Mouse (Mus musculus): ENCODE results near the gene Kifc3.

Kifc3 gene

DNA sequence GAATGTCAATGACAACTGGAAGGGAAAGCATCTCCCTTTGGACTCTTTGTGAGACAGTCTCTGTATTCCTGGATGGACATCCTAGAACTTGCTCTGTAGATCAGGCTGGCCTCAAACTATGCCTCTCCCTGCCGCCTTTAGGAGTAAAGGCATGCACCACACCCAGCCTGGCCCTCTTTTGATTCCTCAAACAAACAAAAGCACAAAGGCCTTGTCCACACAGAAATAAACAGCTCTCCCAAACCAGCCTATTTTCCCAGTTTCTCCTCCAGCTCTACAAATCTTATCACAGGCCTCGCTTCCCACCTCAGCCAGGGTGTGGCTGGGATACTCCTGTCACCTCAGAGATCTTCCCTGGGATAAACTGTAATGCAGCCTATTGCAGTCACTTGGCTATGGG lies 68.4 kb downstream of the Kifc3 start:
- no peak for DNase-seq (ENCODE audit: low read depth)

DNA sequence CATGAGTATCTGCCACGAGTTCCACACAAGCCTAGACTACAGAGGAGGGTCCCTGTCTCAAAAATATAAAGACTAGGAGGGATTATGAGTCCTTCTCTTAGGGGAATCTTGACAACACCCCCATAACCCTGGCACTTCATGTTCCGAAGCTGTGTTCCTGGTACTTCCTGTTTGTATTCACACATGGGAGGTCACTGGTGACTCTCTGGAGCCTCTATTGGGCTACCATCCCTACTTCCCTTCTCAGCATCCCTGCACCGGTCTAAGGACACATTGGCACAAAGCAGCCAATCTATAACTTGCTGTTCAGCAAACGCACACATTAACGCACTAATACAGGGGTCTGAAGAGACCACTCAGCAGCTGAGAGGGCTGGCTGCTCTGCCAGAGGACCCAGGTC lies 70.6 kb downstream of the Kifc3 start:
- DNase-seq (ENCODE audit: low read depth) = no peak

DNA sequence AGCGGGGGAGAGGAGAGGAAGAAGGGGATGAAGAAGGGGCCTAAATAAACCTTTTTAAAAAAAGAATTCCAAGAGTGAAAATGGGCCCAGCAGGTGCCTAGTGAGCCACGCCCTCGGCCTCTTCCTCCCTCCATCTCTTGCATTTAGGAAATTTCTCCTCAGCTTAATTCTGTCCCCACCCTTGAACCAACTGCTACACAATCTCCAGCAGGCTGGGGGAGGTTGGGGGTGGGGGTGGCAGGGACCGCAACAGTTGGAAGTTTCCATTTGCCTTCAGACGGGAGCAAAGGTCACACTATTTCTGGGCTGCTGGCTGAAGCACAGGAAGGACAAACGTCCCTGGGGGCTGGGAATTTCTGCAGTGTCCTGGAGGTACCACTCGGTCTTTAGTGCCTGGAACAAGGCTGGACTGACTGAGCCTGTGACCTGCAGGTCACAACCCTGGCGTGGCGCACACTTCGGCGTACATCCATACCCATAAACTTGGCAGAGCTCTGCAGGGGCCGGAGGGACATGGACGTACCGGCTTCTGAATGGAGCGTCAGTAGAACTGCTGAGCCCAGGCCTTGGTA lies 71.6 kb downstream of the Kifc3 start:
- DNase-seq (ENCODE audit: low read depth) = no peak

DNA sequence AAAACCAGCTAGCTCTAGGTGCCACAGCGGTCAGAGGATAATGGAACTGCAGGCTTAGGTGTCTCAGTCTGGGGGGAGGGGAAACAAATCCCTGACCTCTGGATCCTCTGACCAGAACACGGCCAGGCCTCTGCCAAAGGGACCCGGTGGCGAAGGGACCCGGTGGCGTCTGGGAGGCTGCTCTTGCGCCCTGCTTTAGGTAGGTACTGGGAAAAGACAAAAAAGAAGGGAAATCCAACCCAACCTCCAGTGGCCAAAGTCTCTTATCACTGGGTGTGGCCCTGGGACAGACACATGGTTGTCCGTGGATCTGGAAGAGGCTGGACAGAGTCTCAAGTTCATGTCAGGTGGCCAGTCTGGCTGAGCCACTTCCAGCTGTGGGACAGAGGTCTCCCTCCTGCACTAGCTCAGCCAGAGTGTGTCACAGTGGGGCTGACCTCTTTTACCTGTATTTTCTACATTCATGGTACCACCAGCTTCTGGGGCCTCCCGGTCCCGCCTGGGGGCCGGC lies 73.8 kb downstream of the Kifc3 start:
- DNase-seq (ENCODE audit: low read depth) = no peak

DNA sequence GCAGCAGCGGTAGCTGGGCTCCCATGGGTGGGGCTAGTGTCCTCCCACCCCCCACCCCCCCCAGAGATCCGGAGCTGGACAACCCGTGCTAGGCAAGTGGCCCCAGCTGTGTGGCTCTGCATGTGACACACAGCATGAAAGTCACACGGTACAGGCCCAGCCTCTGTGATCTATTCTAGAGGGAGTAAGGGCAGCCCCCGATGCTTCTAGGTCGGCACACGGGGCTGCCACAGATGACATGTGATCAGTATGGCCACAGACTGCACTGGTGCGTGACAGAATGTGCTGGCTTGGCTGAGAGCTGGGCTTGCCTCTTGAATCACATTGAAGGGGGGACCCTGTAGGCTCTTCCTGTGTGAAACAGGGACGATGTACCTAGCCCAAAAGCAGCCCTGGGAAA lies 75.0 kb downstream of the Kifc3 start:
- DNase-seq (ENCODE audit: low read depth) = no peak

DNA sequence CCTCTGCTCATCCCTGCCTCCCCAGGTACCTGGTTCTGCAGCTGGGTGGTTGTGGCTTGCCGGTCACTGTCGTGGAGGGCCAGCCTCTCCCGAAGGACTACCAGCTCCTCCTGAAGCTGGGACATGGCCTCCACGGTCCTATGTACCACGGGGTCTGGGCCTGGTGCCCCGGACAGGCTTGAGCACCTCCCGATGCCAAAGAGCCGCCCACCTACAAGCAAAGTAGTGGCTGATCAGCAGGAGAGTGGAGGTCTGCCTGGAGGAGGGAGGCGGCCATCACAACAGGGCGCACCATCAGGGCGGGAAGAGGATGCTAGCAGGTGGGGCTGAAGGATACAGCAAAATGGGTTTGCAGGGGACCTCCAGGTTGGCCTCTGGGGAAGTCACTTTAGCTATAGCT lies 76.1 kb downstream of the Kifc3 start:
- no peak for DNase-seq (ENCODE audit: low read depth)

DNA sequence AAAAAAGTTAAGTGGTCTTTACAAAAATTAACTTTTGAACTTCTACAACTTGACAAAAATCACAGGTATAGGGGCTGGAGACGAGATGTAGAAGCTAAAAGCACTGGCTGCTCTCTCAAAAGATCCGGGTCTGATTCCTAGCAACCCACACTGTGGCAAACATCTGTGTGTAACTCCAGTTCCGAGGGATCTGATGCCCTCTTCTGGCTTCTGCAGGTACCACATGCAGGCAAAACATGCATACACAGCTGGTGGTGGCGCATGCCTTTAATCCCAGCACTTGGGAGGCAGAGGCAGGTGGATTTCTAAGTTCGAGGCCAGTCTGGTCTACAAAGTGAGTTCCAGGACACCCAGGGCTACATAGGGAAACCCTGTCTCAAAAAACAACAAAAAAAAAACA lies 79.2 kb downstream of the Kifc3 start:
- DNase-seq (ENCODE audit: low read depth) = peak; percentile 26

DNA sequence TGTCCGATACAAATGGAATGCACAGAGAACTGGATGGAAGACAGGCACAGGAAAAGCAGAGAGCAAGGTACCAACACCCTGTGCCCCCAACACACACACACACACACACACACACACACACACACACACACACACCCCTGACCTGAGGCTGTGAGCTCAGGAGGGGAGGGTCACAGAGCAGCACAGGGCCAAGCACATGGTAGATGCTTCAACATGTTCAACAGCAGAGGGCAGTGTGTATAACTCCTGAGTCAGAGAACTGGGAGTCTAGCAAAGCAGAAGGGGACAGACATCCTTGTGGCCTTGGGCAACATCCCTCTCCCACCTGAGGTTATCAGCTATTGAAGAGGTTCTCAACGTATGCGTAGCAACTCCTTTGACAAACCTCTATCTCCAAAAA lies 88.9 kb downstream of the Kifc3 start:
- peak; percentile 69 for DNase-seq (ENCODE audit: low read depth)

DNA sequence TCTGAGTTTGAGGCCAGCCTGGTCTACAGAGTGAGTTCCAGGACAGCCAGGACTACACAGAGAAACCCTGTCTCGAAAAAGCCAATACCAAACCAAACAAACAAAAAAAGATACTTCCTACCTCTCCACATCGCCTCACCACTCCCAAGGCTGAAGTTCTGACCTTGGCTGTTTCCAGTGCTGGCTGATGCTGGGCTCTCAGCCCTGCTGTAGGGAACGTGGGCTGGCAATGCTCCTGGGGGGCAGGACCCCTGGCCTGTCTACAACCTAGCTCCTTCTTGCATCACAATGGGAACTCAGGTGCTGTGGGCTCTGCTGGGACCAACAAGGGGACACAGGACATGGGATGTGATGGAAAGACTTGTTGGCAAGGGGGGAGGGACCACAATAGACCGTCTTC lies 89.5 kb downstream of the Kifc3 start:
- DNase-seq (ENCODE audit: low read depth) = no peak

DNA sequence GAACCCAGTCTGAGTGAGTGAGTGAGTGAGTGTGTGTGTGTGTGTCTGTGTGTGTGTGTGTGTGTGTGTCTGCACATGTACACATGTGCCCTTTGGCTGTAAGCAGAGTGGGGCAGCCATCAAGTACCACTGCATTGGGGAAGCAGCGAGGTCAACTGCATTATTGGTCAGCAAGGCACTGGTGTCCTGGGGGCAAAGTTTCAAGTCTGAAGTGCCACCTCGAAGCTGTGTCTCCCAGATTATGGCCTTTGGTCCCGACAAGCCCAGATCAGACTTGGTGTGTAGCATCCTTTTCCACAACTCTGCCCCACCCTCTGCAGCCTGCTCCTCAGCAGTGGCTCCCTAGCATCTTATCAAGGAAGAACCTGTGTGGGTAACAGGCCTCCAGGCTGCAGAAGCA lies 90.0 kb downstream of the Kifc3 start:
- no peak for DNase-seq (ENCODE audit: low read depth)

DNA sequence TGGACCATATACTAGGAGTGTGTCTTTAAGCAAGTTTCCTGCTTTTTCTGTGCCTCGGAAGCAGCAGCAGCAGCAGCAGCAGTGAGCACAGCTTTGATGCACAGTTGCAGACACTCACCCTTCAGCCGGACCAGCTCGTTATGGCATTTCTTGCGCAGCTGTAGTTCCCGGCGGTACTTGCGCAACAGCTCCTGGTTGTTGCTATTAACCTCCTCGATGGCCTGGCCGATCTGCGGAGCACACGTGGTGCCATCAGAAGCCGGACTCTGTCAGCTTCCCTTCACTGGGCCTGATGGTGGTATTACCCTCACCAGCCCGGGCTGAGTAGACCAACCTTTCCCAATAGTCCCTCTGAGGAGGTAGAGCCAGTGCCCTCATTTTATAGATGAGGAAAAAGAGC lies 95.3 kb downstream of the Kifc3 start:
- DNase-seq (ENCODE audit: low read depth) = no peak

DNA sequence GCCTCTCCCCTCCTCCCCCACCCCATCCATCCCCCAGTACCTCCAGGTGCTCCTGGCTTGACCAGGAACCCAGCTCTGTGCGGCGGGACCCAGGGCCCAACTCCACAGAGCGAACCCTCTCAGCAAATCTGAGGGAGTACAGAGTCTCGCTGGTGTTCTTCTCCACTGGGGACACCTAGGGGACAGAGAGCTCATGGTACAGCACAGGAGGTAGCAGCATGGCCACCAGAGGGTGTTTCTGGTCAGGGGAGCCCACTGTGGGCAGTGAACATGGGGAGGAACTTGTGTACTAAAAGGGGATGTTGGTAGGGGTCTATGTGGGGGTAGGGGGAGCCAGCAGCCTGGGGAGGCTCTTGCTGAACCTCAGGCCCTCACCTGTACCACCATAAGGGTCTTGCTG lies 100.6 kb downstream of the Kifc3 start:
- no peak for DNase-seq (ENCODE audit: low read depth)

DNA sequence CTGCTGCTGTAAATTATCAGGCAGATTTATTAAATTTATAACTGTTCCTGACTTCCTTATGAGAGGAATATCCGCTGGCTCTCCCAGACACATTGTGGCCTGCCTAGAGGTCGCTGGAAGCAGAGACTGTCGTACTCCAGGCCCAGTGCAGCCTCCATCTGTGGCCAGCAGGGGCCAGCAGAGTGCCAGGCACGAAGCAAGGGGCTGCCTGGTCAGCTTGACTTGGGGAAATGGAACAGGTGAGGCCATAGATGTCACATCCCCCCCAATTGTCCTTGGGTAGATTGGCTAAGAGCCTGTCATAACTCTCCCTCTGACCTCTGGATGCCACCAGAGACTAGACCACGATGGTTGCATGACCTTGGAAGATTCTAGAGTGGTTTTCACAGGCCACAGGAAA lies 103.6 kb downstream of the Kifc3 start:
- peak; percentile 77 for DNase-seq (ENCODE audit: low read depth)

DNA sequence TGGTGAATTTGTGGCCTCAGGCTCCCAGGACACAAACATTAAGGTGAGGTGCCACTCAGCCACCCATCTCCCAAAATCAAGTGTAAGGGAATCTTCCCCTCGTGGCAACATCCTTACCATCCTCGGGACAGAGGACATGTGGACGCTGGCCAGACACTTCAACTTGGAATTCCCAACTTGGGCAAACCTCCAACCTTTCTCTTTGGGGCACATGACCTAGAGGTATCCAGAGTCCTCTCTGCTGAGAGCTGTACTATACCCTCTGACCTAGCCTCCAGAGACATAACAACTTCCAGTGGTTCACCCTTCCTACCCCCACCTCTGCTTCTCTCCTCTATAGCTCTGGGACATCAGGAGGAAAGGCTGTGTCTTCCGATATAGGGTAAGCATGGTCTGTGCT lies 109.0 kb downstream of the Kifc3 start:
- DNase-seq (ENCODE audit: low read depth) = no peak

DNA sequence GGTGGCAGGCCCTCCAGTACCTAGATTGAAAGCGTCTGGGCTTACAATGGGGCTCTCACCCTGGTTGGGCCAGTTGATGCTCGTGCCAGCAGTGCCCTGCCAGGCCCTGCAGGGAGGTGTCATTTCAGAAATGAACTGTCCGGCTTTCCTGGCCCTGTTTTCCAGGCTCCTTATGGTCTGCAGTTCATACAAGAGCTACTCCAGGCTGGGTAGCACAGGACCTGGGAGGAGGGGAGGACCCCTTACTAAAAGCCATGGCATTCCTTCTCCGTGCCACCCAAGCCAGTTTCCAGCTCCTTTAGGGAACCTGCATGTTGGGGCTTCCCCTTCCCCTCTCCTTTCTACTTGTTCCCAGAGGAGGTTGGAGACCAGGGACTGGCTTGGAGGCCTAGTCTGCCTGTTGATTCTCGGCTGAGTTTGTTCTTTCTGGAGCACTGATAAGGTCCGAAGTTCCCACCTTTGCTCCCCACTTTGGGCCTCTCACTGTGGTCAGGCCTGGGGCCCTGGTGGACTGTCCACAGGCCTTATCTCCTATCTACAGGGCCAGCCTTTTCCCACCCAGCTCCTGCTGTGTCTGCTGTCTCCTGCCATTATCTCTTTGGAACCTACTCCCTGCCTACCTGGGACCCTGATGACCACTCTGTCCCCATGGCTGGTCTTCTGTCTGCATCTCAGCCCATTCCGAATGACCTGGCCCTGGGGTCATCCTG lies 117.0 kb downstream of the Kifc3 start:
- DNase-seq (ENCODE audit: low read depth) = no peak

DNA sequence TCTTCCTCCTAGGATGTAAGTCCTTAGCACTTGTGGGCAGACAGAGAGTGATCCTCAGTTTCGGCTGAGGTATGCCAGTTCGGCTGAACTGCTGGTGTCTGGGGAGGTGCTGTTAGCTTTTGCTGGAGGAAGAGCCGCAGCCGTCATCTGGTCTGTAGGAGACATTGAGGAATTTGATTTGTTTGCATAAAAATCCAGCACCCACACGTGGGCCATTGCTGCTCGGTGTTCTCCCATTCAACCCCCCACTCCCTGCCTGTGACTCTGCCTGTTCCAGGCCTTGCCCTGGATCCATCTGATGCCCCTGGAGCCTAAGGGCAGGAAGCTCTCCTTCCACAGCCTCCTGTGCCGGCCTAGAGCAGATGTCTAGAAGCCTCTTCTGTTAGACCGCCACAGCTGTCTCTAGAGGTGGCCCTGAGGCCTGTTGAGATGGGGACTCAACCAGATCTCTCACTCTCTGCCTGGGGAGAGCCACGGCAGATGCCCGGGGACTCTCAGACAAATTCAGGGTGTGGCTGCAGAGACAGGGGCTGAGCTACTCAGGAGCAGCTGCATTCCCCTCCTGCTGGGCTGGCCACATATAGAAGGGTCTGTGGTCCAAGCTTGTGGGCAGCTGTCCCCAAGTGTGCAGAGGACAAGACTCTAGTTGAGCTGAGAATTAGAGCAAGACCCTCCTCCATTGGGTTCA lies 117.7 kb downstream of the Kifc3 start:
- DNase-seq (ENCODE audit: low read depth) = no peak

DNA sequence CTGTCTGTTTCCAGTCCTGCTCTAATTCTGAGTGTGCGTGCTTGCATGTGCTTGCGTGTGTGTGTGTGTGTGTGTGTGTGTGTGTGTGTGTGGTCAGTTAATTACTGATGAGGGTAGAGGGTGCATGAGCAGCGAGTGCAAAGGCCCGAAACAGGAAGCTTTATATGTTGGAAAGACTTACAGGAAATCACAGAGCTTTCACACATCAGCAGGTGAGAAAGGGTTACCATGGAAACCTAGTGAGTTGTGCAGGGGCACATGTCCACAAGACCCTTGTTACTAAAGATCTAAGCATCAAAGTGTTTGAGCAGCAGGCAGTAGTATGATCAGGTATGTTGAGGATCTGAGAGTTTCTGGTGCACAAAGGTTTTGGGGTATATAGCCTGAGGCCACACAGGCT lies 118.4 kb downstream of the Kifc3 start:
- DNase-seq (ENCODE audit: low read depth) = no peak

DNA sequence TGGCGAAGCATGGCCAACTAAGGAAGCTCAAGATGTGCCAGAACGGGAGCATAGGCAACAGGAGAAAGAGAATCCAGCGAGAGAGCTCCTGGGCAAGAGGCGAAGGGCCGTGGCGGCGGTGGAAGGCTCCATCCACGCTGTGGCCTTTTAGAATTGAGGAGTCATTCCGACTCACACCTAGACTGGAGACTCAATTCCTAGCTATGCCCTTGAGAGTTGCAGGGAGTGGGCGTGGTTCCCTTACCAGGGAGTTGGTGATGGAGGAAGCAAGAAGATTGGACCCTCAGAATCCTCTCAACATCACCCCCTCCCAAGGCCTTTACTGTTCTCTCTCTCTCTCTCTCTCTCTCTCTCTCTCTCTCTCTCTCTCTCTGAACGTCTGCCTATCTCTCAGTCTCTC lies 121.0 kb downstream of the Kifc3 start:
- DNase-seq (ENCODE audit: low read depth) = peak; percentile 38

DNA sequence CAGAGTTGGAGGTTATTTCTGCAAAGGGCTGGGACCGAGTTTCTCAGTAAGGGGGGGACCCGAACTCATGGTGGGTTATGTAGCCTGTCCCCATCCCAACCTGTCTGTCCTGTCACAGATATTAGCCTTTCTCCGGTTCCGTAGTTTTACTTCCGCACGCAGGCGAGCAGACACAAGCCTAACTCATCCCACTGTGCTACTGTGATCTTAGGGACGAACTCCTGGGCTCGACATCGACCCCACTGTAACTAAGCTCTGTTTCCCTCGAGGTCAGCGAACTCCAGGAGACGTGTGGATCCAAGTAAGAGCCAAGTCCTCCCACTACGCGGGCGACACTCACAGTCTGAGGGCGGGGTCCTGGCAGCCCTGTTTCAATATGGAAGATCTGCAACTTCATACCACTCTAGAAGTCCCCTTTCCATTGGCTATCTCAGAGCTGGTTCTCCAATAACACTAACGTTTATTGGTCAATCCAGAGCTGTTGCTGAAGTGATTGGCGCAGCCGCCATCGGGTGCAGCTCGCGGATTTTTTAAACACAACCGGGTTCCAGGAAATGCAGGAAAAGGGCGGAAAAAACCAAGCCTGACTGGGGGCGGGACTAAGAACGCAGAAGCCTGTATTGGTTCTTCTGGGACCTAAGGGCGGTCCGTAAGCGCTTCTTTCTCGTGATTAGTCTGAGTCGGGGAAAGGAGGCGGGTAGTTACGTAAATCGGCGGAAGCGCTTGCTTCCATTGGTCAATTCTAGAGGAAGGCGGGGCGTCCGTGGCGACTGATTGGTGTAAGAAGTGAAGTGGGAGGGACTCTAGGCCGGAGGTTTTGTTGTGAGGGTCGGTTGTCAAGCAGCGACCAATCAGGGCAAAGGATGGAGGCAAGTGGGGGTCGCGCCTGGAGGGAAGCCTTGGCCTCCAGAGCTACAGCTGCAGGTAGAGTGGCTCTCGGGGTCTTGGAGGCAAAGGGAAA lies 122.0 kb downstream of the Kifc3 start, which contains the start of gene Katnb1:
Gene Katnb1, plus strand, starts transcription at position 806 of the 961 bp plus-strand sequence.
- peak; percentile 99 for DNase-seq (ENCODE audit: low read depth)

DNA sequence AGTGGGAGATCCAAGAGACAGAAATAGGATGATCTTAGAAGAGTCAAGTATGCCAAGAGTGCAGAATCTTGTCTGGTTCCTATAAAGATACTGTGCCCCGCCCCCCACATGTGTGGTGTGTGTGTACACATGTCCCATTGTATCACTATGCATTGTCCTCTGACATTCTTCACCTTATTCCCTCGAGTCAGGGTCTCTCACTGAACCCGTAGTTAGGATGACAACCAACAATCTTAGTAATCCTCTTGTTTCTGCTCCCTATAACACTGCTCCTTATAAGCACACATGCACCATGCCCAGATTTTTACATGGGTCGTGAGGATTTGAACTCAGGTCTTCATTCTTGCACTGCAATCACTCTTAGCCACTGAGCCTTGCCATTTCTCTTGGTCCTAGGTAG lies 123.3 kb downstream of the Kifc3 start:
- DNase-seq (ENCODE audit: low read depth) = no peak

DNA sequence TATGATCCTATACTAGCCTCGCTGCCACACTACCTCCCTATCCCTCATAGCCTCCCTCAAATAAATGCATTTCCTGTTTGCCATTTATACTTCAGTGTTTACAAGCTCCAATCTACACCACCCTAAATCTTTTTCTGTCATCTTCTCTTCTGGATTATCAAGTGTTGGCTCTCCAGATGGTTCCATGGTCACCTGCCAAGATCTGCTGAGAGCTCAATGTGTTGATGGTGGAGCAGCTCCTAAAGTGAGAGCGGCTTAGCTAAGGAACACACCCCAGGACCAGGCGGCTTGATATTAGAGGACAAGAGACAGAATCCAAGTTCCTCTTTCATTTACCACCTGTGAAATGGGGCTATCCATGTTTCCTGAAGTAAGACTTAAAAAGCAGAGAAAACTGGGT lies 124.6 kb downstream of the Kifc3 start:
- DNase-seq (ENCODE audit: low read depth) = no peak

DNA sequence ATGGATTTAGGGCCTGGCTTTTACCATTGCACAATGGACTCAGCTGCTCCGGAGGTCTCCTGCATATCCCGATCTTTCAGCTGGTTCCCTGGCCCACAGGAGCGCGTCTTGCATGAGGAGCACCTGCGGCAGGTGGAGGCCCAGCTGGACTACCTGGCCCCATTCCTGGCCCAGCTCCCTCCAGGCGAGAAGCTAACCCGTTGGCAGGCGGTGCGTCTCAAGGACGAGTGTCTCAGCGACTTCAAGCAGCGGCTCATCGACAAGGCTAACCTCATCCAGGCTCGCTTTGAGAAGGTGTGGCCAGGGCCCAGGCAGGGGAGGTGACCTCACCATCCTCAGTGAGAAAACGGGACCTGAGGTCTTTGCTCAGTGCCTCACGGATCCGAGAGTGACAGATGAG lies 126.5 kb downstream of the Kifc3 start:
- no peak for DNase-seq (ENCODE audit: low read depth)

All from NIH3T3 (cell line).